Mouse (Mus musculus) myocyte (in vitro differentiated cells): ENCODE measurements at regions not wholly inside any gene's neighbourhood (a gene's known extent, or its start where the extent isn't known, plus 50 kb on each side); places are given as distances from the start of the nearest gene placed in this dataset.

ENCODE experiments used
- H3K27me3 ChIP-seq: one replicate; pipeline ENCODE4 v1.6.1; 2011; ENCODE audit not compliant: control insufficient read depth, insufficient read depth, insufficient read length
- H3K36me3 ChIP-seq: one replicate; pipeline ENCODE4 v1.6.1; 2011; ENCODE audit not compliant: control insufficient read depth, insufficient read depth
- H3K4me2 ChIP-seq: one replicate; pipeline ENCODE4 v1.6.1; 2011; ENCODE audit warnings: low read depth, control low read depth
- H3K4me3 ChIP-seq: one replicate; pipeline ENCODE4 v1.5.1; 2011; ENCODE audit warnings: mild to moderate bottlenecking, control low read depth, moderate library complexity
- H3K79me2 ChIP-seq: one replicate; pipeline ENCODE4 v1.6.1; 2011; ENCODE audit not compliant: control insufficient read depth, insufficient read depth
- H3ac ChIP-seq: one replicate; pipeline ENCODE4 v1.6.1; 2011; ENCODE audit not compliant: control insufficient read depth, insufficient read length
- CEBPB ChIP-seq: IDR thresholded peaks from 2 replicates; pipeline ENCODE4 v1.6.1; 2011; ENCODE audit warnings: mild to moderate bottlenecking, moderate library complexity; ENCODE audit not compliant: poor library complexity, insufficient read depth, severe bottlenecking
- E2F4 ChIP-seq: IDR thresholded peaks from one replicate; pipeline ENCODE4 v1.6.1; 2011; ENCODE audit warnings: mild to moderate bottlenecking, control low read depth, moderate library complexity; ENCODE audit not compliant: insufficient read depth
- MAX ChIP-seq: IDR thresholded peaks from one replicate; pipeline ENCODE4 v1.6.1; 2011; ENCODE audit warnings: low read depth, mild to moderate bottlenecking, control low read depth
- MYOD1 ChIP-seq, 3 experiments: IDR thresholded peaks; one replicate each; pipeline ENCODE4 v1.6.1; 2011; ENCODE audit warnings: control low read depth in 2 of 3, low read depth in 2 of 3, mild to moderate bottlenecking in 2 of 3, moderate library complexity in 1 of 3; ENCODE audit not compliant: insufficient read length in 2 of 3, control insufficient read depth in 1 of 3
- MYOG ChIP-seq, 3 experiments: IDR thresholded peaks; one replicate each; pipeline ENCODE4 v1.6.1; 2011; ENCODE audit warnings: control low read depth in 2 of 3, low read depth in 2 of 3, mild to moderate bottlenecking in 2 of 3; ENCODE audit not compliant: insufficient read length in 2 of 3, control insufficient read depth in 1 of 3, insufficient read depth in 1 of 3
- POLR2A ChIP-seq: IDR thresholded peaks from one replicate; pipeline ENCODE4 v1.6.1; 2011; ENCODE audit warnings: low read depth, mild to moderate bottlenecking, control low read depth, moderate library complexity; ENCODE audit not compliant: insufficient read length
- POLR2AphosphoS2 ChIP-seq: IDR thresholded peaks from one replicate; pipeline ENCODE4 v1.6.1; 2011; ENCODE audit warnings: low read depth, control low read depth; ENCODE audit not compliant: insufficient read length
- REST ChIP-seq: IDR thresholded peaks from one replicate; pipeline ENCODE4 v1.6.1; 2011; ENCODE audit warnings: mild to moderate bottlenecking, control low read depth, moderate library complexity; ENCODE audit not compliant: insufficient read depth, insufficient read length
- SRF ChIP-seq: IDR thresholded peaks from one replicate; pipeline ENCODE4 v1.6.1; 2011; ENCODE audit warnings: low read depth; ENCODE audit not compliant: control insufficient read depth, insufficient read length
- TCF12 ChIP-seq: IDR thresholded peaks from one replicate; pipeline ENCODE4 v1.6.1; 2011; ENCODE audit warnings: mild to moderate bottlenecking, control low read depth; ENCODE audit not compliant: poor library complexity, insufficient read depth, severe bottlenecking
- TCF3 ChIP-seq: IDR thresholded peaks from one replicate; pipeline ENCODE4 v1.6.1; 2011; ENCODE audit warnings: low read depth, control low read depth; ENCODE audit not compliant: insufficient read length
- USF1 ChIP-seq: IDR thresholded peaks from one replicate; pipeline ENCODE4 v1.6.1; 2011; ENCODE audit warnings: low read depth, mild to moderate bottlenecking, control low read depth, moderate library complexity

DNA sequence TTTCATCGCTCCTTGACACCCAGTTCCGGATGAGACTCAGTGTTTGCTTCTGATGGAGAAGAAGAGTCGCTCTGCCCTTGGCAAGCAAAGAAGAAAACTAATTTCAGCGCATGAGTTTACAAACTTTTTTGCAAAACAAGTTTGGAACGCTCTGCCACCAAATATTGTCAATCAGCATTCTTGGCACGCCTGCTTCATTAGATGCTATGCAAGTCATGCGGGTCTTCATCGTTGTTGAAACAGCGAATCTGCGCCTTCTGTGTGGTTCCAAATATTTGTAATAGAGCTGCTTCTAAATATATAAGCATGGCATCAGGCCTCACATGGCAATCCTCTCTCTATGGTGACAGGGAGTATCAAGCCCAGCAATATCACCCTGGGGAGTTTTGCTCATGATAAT, 301.9 kb upstream of the Noct start:
- H3K4me2 ChIP-seq: peak overlapping the region; percentile 24
- TF ChIP-seq TCF3: no peak
- no peak for TF ChIP-seq REST
- TF ChIP-seq POLR2A: no peak
- TF ChIP-seq MYOG (IDR thresholded peaks at IDR 0.05; ENCODE audit: control insufficient read depth in 1 of 3, insufficient read depth in 1 of 3, insufficient read length in 2 of 3, low read depth in 2 of 3): no peak
- TF ChIP-seq USF1: no peak
- no peak for TF ChIP-seq E2F4
- no peak for TF ChIP-seq CEBPB
- no peak for TF ChIP-seq SRF
- no peak for TF ChIP-seq MYOD1 (IDR thresholded peaks at IDR 0.05; ENCODE audit: control insufficient read depth in 1 of 3, insufficient read length in 2 of 3, low read depth in 2 of 3)
- no peak for TF ChIP-seq TCF12
- TF ChIP-seq MAX: no peak
- TF ChIP-seq POLR2AphosphoS2: no peak
- H3K79me2 ChIP-seq: no peaks in the 10 kb centered on the region
- no peak overlapping the region for H3K4me3 ChIP-seq
- no peaks in the 10 kb centered on the region for H3K36me3 ChIP-seq
- no peaks in the 10 kb centered on the region for H3K27me3 ChIP-seq
- no peak overlapping the region for H3ac ChIP-seq

DNA sequence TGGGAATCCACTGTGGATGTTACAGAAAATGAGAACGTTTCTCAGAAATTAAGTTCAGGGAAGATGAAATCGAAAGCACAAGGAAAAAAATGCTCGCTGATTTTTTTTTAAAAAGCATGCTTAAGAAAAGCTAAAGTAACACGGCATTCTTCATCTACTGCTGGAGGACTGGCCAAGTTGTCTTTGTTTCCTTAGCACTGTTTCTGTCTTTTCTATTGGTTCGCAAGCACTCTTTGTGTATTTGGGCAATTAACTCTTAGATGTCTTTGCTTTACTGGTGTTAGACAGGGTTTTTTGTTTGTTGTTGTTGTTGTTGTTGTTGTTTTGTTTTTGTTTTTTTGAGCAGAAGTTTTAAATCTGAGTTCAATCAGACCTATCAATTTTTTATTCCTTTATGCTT, 301.4 kb upstream of the Noct start:
- TF ChIP-seq MYOG (IDR thresholded peaks at IDR 0.05; ENCODE audit: control insufficient read depth in 1 of 3, insufficient read depth in 1 of 3, insufficient read length in 2 of 3, low read depth in 2 of 3) (no peak), TCF3 (no peak), USF1 (no peak), E2F4 (no peak), POLR2A (no peak), MAX (no peak), REST (no peak)
- H3K36me3 ChIP-seq: no peaks in the 10 kb centered on the region
- H3K79me2 ChIP-seq: no peaks in the 10 kb centered on the region
- H3ac ChIP-seq: no peak overlapping the region
- peak overlapping the region; percentile 24 for H3K4me2 ChIP-seq
- H3K27me3 ChIP-seq: no peaks in the 10 kb centered on the region
- no peak overlapping the region for H3K4me3 ChIP-seq

GRCm38 (mm10) chr3:50923327-50923726, 300.9 kb upstream of the Noct start:
- no peak for TF ChIP-seq REST
- Histone ChIP-seq H3ac (no peak overlapping the region), H3K79me2 (no peaks in the 10 kb centered on the region), H3K36me3 (no peaks in the 10 kb centered on the region), H3K4me2 (no peak overlapping the region), H3K4me3 (no peak overlapping the region), H3K27me3 (no peaks in the 10 kb centered on the region)

- H3K4me2 ChIP-seq: no peak overlapping the region
- H3K27me3 ChIP-seq: no peaks in the 10 kb centered on the region
- no peak overlapping the region for H3ac ChIP-seq
- TF ChIP-seq TCF3: no peak
- no peak for TF ChIP-seq MYOG (IDR thresholded peaks at IDR 0.05; ENCODE audit: control insufficient read depth in 1 of 3, insufficient read depth in 1 of 3, insufficient read length in 2 of 3, low read depth in 2 of 3)
- TF ChIP-seq REST: no peak
- no peak for TF ChIP-seq POLR2AphosphoS2
- TF ChIP-seq POLR2A: no peak
- no peak for TF ChIP-seq MAX
- TF ChIP-seq MYOD1 (IDR thresholded peaks at IDR 0.05; ENCODE audit: control insufficient read depth in 1 of 3, insufficient read length in 2 of 3, low read depth in 2 of 3): no peak
- no peak for TF ChIP-seq CEBPB
- no peak for TF ChIP-seq E2F4
- TF ChIP-seq SRF: no peak
- no peak for TF ChIP-seq TCF12
- no peak for TF ChIP-seq USF1
- no peaks in the 10 kb centered on the region for H3K36me3 ChIP-seq
- no peaks in the 10 kb centered on the region for H3K79me2 ChIP-seq
- H3K4me3 ChIP-seq: no peak overlapping the region
These were observed 296.9 kb upstream of the Noct start for GRCm38 (mm10) chr3:50927318-50927717.

DNA sequence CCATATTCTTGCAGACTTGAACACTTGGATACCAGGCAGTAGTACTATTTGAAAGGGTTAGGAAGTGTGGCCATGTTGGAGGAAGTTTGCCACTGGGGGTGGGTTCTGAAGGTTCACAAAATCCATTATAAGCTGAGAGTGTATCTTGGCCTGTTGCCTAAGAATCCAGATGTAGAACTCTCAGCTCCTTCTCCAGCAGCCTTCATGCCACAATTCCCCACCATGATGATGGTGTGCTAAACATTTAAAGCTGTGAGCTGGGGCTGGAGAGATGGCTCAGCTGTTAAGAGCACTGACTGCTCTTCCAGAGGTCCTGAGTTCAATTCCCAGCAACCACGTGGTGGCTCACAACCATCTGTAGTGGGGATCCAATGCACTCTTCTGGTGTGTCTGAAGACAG, 295.2 kb upstream of the Noct start:
- Histone ChIP-seq H3K27me3 (no peaks in the 10 kb centered on the region), H3K4me3 (no peak overlapping the region), H3K36me3 (no peaks in the 10 kb centered on the region), H3ac (no peak overlapping the region), H3K4me2 (no peak overlapping the region), H3K79me2 (no peaks in the 10 kb centered on the region)
- TF ChIP-seq MAX: no peak
- no peak for TF ChIP-seq REST
- TF ChIP-seq SRF: no peak
